Mouse (Mus musculus) fibroblast of lung, adult 2 months (primary cell): ENCODE results near the gene Cma2.
"Not testable (repeated sequence)": the region's sequence is repeated elsewhere in the genome, so short reads cannot be mapped to it uniquely, and the experiment has no call there.

Experiments
- DNase-seq: peaks from one replicate; pipeline ENCODE4 v3.0.0-alpha.2; 2011; ENCODE audit warnings: low read depth

The Cma2 gene

GRCm38 (mm10) chr14:55950346-55951030 is at the start of gene Cma2:
Gene Cma2, plus strand, starts transcription at chr14:55950980.
- DNase-seq = no peak

- no peak for DNase-seq
Measured at GRCm38 (mm10) chr14:55905518-55905917, 45.3 kb upstream of the Cma2 start.

GRCm38 (mm10) chr14:55913406-55913805 is 37.4 kb upstream of the Cma2 start:
- no peak for DNase-seq

GRCm38 (mm10) chr14:55918240-55919082 is 32.3 kb upstream of the Cma2 start:
- peak; percentile 76 for DNase-seq

GRCm38 (mm10) chr14:55922475-55923232 is 28.1 kb upstream of the Cma2 start:
- no peak for DNase-seq

- DNase-seq = no peak
Measured at GRCm38 (mm10) chr14:55926847-55927246, 23.9 kb upstream of the Cma2 start.

GRCm38 (mm10) chr14:55929263-55929997 is 21.4 kb upstream of the Cma2 start:
- no peak for DNase-seq

- no peak for DNase-seq
Measured at GRCm38 (mm10) chr14:55933586-55933985, 17.2 kb upstream of the Cma2 start.

- no peak for DNase-seq
Measured at GRCm38 (mm10) chr14:55940070-55940800, 10.5 kb upstream of the Cma2 start.

- no peak for DNase-seq
Measured at GRCm38 (mm10) chr14:55943601-55944000, 7.2 kb upstream of the Cma2 start.

GRCm38 (mm10) chr14:55944575-55944974 is 6.2 kb upstream of the Cma2 start, which contains the start of gene Cma1:
Gene Cma1, minus strand, starts transcription at chr14:55944675.
- DNase-seq = no peak

GRCm38 (mm10) chr14:55946269-55946969 is 4.4 kb upstream of the Cma2 start:
- DNase-seq = no peak

GRCm38 (mm10) chr14:55963263-55963662 is 12.5 kb downstream of the Cma2 start:
- DNase-seq = no peak

GRCm38 (mm10) chr14:55963900-55964299 is 13.1 kb downstream of the Cma2 start:
- not testable (repeated sequence) for DNase-seq

GRCm38 (mm10) chr14:55987464-55987863 is 36.7 kb downstream of the Cma2 start:
- DNase-seq = not testable (repeated sequence)

- no peak for DNase-seq
Measured at GRCm38 (mm10) chr14:56013147-56013546, 62.4 kb downstream of the Cma2 start.

GRCm38 (mm10) chr14:56013924-56014323 is 63.1 kb downstream of the Cma2 start:
- no peak for DNase-seq

- DNase-seq = not testable (repeated sequence)
Measured at GRCm38 (mm10) chr14:56017671-56018070, 66.9 kb downstream of the Cma2 start, which contains the start of gene Mcpt1. Gene Mcpt1, plus strand, starts transcription at chr14:56017971.

- DNase-seq = peak; percentile 24
Measured at GRCm38 (mm10) chr14:56019446-56019845, 68.7 kb downstream of the Cma2 start.

GRCm38 (mm10) chr14:56021305-56021704 is 70.5 kb downstream of the Cma2 start:
- DNase-seq = not testable (repeated sequence)
